Mouse (Mus musculus) kidney, embryonic 15.5 days (tissue): ENCODE measurements at regions not wholly inside any gene's neighbourhood (a gene's known extent, or its start where the extent isn't known, plus 50 kb on each side); places are given as distances from the start of the nearest gene placed in this dataset.

Experiments used
- ATAC-seq: fragments of 200-750 bp; cut with Nextera tagmentation; replicated peaks from 2 replicates; pipeline ENCODE4 v1.8.0; 2017; ENCODE audit warnings: moderate TSS enrichment; ENCODE audit not compliant: low FRiP score
- H3K27ac ChIP-seq: fragments of 300-500 bp; sonication (generic); 2 replicates; pipeline ENCODE4 v1.5.1; 2015; ENCODE audit warnings: mild to moderate bottlenecking, inconsistent platforms
- H3K27me3 ChIP-seq: fragments of 300-500 bp; sonication (generic); 2 replicates; pipeline ENCODE4 v1.6.1; 2015; ENCODE audit warnings: inconsistent platforms
- H3K36me3 ChIP-seq: fragments of 300-500 bp; sonication (generic); 2 replicates; pipeline ENCODE4 v1.6.1; 2015; ENCODE audit warnings: inconsistent platforms
- H3K4me1 ChIP-seq: fragments of 300-500 bp; sonication (generic); 2 replicates; pipeline ENCODE4 v1.6.1; 2015; ENCODE audit warnings: inconsistent platforms
- H3K4me2 ChIP-seq: fragments of 300-500 bp; sonication (generic); 2 replicates; pipeline ENCODE4 v1.6.1; 2015; ENCODE audit warnings: moderate library complexity, mild to moderate bottlenecking, inconsistent platforms
- H3K4me3 ChIP-seq: fragments of 300-500 bp; sonication (generic); replicated peaks from 2 replicates; pipeline ENCODE4 v1.5.1; 2015; ENCODE audit warnings: mild to moderate bottlenecking, inconsistent platforms
- H3K9ac ChIP-seq: fragments of 300-500 bp; sonication (generic); 2 replicates; pipeline ENCODE4 v1.6.1; 2015; ENCODE audit warnings: mild to moderate bottlenecking, inconsistent platforms
- H3K9me3 ChIP-seq: fragments of 300-500 bp; sonication (generic); replicated peaks from 2 replicates; pipeline ENCODE4 v1.6.1; 2016; ENCODE audit warnings: inconsistent platforms
- WGBS: fragments of 180-500 bp; shearing (Covaris S2); methylation state at CpG from one replicate; pipeline ENCODE4 v1.1.7; 2015; ENCODE audit warnings: mixed read lengths; 5-methylcytosine and 5-hydroxymethylcytosine counted together

GRCm38 (mm10) chr2:56460625-56461590 is 662.9 kb downstream of the Nr4a2 start:
- Histone ChIP-seq H3K4me3 (no peak overlapping the region), H3K9me3 (no peaks in the 10 kb centered on the region), H3K4me1 (no peaks in the 10 kb centered on the region), H3K27ac (no peak overlapping the region), H3K27me3 (no peaks in the 10 kb centered on the region), H3K9ac (no peak overlapping the region), H3K36me3 (no peaks in the 10 kb centered on the region), H3K4me2 (no peak overlapping the region)
- WGBS, result 60% methylated on average over 2 of the region's 2 CpGs
- no peak for ATAC-seq

GRCm38 (mm10) chr2:56459430-56459829 is 664.4 kb downstream of the Nr4a2 start:
- Histone ChIP-seq H3K27ac (no peak overlapping the region), H3K36me3 (no peaks in the 10 kb centered on the region), H3K4me1 (no peaks in the 10 kb centered on the region), H3K4me2 (no peak overlapping the region), H3K27me3 (no peaks in the 10 kb centered on the region), H3K9ac (no peak overlapping the region), H3K4me3 (no peak overlapping the region), H3K9me3 (no peaks in the 10 kb centered on the region)
- no peak for ATAC-seq
- 69% methylated on average over 5 of the region's 5 CpGs for WGBS

DNA sequence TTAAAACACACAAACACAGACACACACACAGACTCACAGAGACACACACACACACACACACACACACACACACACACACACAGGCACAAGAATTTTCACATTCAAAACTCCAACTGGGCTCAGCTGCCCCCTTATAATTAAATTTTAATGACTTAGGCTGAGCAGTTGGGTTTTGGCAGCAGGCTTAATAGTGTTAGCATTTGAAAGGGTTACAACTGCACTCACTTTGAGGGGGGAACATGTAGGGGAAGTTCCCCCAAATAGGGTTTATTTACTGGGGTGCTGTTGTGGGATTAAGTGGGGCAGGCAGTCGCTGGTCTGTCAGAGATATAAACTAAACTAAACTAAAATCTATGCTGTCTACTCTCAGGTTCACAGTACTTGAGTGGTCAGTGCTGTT is 666.2 kb downstream of the Nr4a2 start:
- Histone ChIP-seq H3K36me3 (no peaks in the 10 kb centered on the region), H3K27me3 (no peaks in the 10 kb centered on the region), H3K9ac (no peak overlapping the region), H3K4me1 (no peaks in the 10 kb centered on the region), H3K27ac (no peak overlapping the region), H3K4me2 (no peak overlapping the region), H3K9me3 (no peaks in the 10 kb centered on the region), H3K4me3 (no peak overlapping the region)
- ATAC-seq, result no peak
- WGBS, result 35% methylated on average over 1 of the region's 1 CpGs

DNA sequence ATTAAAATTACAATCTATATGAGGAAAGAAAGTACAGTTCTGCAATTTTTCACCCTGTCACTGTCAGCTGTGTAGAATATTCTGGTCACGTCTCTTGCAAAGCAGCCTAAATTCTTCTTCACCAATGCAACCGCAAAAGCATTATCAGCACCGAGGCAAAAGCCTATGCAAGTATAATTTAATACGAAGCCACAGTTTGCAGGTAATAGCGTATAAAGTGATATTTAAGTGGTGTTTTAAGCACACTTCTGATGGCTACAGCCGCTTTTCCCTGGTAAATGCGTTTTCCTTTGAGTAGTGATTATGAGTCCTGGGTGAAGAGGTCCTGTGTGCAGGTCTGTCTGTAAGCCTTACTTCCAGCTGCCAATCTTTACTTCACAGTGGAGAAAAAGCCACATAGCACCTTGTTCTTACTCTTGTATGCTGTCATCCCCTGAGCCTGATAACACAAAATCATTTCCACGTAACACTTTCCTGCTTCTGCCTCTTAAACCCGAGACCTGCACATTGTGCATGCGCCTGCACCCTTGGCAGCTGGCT is 667.9 kb downstream of the Nr4a2 start:
- Histone ChIP-seq H3K4me3 (no peak overlapping the region), H3K4me2 (no peak overlapping the region), H3K9ac (no peak overlapping the region), H3K27me3 (no peaks in the 10 kb centered on the region), H3K36me3 (no peaks in the 10 kb centered on the region), H3K9me3 (no peaks in the 10 kb centered on the region), H3K4me1 (no peaks in the 10 kb centered on the region), H3K27ac (no peak overlapping the region)
- WGBS, result 69% methylated on average over 10 of the region's 10 CpGs
- no peak for ATAC-seq

GRCm38 (mm10) chr2:56454611-56455066 is 669.2 kb downstream of the Nr4a2 start:
- no peak overlapping the region for H3K27ac ChIP-seq
- 12% methylated on average over 11 of the region's 11 CpGs for WGBS
- no peaks in the 10 kb centered on the region for H3K27me3 ChIP-seq
- ATAC-seq, result no peak; the same call in 1 of the 2 replicates
- H3K36me3 ChIP-seq, result no peaks in the 10 kb centered on the region
- no peak overlapping the region for H3K9ac ChIP-seq
- no peaks in the 10 kb centered on the region for H3K9me3 ChIP-seq
- H3K4me1 ChIP-seq, result no peaks in the 10 kb centered on the region
- no peak overlapping the region for H3K4me3 ChIP-seq
- peak overlapping the region; percentile 47 for H3K4me2 ChIP-seq

GRCm38 (mm10) chr2:56440916-56441315 is 682.9 kb downstream of the Nr4a2 start:
- Histone ChIP-seq H3K27ac (no peak overlapping the region), H3K4me1 (no peaks in the 10 kb centered on the region), H3K9me3 (no peaks in the 10 kb centered on the region), H3K36me3 (no peaks in the 10 kb centered on the region), H3K27me3 (no peaks in the 10 kb centered on the region), H3K4me3 (no peak overlapping the region), H3K9ac (no peak overlapping the region), H3K4me2 (no peak overlapping the region)
- 84% methylated on average over 10 of the region's 10 CpGs for WGBS
- ATAC-seq, result no peak
